14 mouse cellular contexts compared by ENCODE assay signal in the genomic region with DNA sequence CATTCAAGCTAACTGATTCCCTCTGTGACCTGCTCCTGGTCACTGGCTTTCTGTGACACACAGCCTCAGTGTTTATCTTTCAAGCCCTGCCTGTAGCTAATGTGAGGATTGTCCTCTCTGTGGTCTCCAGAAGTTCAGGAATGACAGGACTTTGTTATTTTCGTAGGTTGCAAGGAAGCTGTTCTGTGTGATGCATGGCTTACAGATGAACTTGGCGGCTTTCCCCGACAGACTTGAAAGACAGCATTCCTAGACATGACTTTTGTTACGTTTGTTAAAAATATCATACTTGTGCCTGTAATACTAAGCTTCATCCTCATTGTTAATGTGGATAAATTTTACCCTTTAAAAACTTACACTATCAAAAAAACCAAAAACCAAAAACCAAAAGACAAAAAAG.
"Had no signal": no experiment of that assay in that cellular context is flagged by ENCODE, and none has a peak within 500 bp of the region (broad histone marks: within the 10 kb centered on the region; RNA-seq: fewer than 3 reads in every experiment).

No protein-coding gene starts in this region.

- H3K9ac ChIP-seq: liver, embryonic 13.5 days; lung, embryonic 15.5 days; midbrain, embryonic 12.5 days; stomach, embryonic 15.5 days had no signal

- ATAC-seq: intestine, postnatal 0 days had no signal

- H3K9me3 ChIP-seq: liver, embryonic 13.5 days; lung, embryonic 15.5 days; midbrain, embryonic 12.5 days; stomach, embryonic 15.5 days had no signal

- H3K27me3 ChIP-seq: liver, embryonic 13.5 days; lung, embryonic 15.5 days; midbrain, embryonic 12.5 days; stomach, embryonic 15.5 days had no signal

- H3K4me3 ChIP-seq: layer of hippocampus, adult 2 months; left cerebral cortex, adult 2 months; liver, embryonic 13.5 days; lung, embryonic 15.5 days; midbrain, embryonic 12.5 days; stomach, embryonic 15.5 days had no signal

- H3K4me2 ChIP-seq: liver, embryonic 13.5 days; midbrain, embryonic 12.5 days; stomach, embryonic 15.5 days had no signal

- H3K27ac ChIP-seq: kidney, postnatal 0 days; layer of hippocampus, adult 2 months; left cerebral cortex, adult 2 months; liver, embryonic 13.5 days; macrophage; midbrain, embryonic 12.5 days; stomach, embryonic 15.5 days had no signal

- H3K4me1 ChIP-seq: liver, embryonic 13.5 days; midbrain, embryonic 12.5 days had no signal

- DNase-seq: kidney, adult 2 months; kidney, postnatal 25 days; liver, embryonic 13.5 days; lung, postnatal 14 days; thymus, adult 18-20 months; thymus, postnatal 36 days had no signal

- H3K36me3 ChIP-seq: lung, embryonic 15.5 days; midbrain, embryonic 12.5 days; stomach, embryonic 15.5 days had no signal
